Mouse (Mus musculus) ES-Bruce4 (cell line): ENCODE data around the gene Unc93b1.

ENCODE experiments used
- CTCF ChIP-seq: IDR thresholded peaks from one replicate; pipeline ENCODE4 v1.8.1; 2011; ENCODE audit warnings: low read depth, low read length
- EP300 ChIP-seq: IDR thresholded peaks from 2 replicates; pipeline ENCODE4 v1.6.1; 2011; ENCODE audit warnings: low read depth, low read length; ENCODE audit not compliant: insufficient read depth
- POLR2A ChIP-seq: IDR thresholded peaks from one replicate; pipeline ENCODE4 v1.8.1; 2011; ENCODE audit warnings: low read length; ENCODE audit not compliant: insufficient read depth

GRCm38 (mm10) chr19:3962469-3962868 is 27.5 kb downstream of the Unc93b1 start:
- TF ChIP-seq CTCF: peak; percentile 41
- TF ChIP-seq EP300: no peak
- no peak for TF ChIP-seq POLR2A
